Mouse (Mus musculus) bone marrow macrophage, adult 2 months (primary cell): ENCODE data around the gene Acsbg1. TPM values are rescaled to one million over a fixed set of nuclear protein-coding genes. Genes with fewer than 3 reads are reported as not detected.

Experiments
- H3K27ac ChIP-seq: 2 replicates; pipeline ENCODE4 v1.5.1; 2012; ENCODE audit warnings: low read depth, low read length; ENCODE audit not compliant: insufficient read depth
- H3K4me1 ChIP-seq: 2 replicates; pipeline ENCODE4 v1.6.1; 2012; ENCODE audit warnings: low read length; ENCODE audit not compliant: control insufficient read depth, insufficient read depth
- H3K4me3 ChIP-seq: 2 replicates; pipeline ENCODE4 v1.5.1; 2012; ENCODE audit warnings: mild to moderate bottlenecking, low read length, moderate library complexity; ENCODE audit not compliant: insufficient read depth
- CTCF ChIP-seq: IDR thresholded peaks from 2 replicates; pipeline ENCODE4 v1.5.1; 2012; ENCODE audit warnings: low read depth, mild to moderate bottlenecking, low read length, moderate library complexity
- POLR2A ChIP-seq: IDR thresholded peaks from 2 replicates; pipeline ENCODE4 v1.6.1; 2012; ENCODE audit warnings: mild to moderate bottlenecking, low read depth, low read length, borderline replicate concordance
- polyA plus RNA-seq: library from polyadenylated mRNA; stranded (reverse); fragments of >200 nt; gene quantifications from 2 replicates; pipeline ENCODE4 v1.2.4, GENCODE M21; 2012; ENCODE audit not compliant: missing spikeins, insufficient read depth, insufficient read length

Gene Acsbg1
- polyA plus RNA-seq, 1 experiment: not detected

DNA sequence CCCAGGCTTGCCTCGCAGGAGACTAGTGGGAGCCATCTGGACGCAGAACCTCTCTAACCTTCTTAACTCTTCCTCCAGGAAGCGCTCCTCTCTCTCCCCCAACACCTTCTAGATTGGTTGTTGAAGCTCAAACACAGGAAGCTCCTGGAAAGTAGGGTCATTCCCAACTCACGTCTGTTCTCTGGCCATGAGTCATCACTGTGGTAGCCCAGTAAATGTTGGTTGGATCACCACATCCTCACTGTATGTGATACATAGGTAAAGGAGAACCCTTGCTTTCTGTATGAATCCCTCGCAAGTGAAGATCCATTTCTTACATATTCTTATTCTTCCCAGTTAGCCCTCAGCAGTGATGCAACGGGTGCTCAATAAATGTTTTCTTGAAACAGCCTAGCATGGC is 16.1 kb downstream of the Acsbg1 start:
- Histone ChIP-seq H3K4me1 (peaks cover 6% of the 10 kb centered on the region), H3K4me3 (no peak overlapping the region), H3K27ac (no peak overlapping the region)
- no peak for TF ChIP-seq POLR2A

DNA sequence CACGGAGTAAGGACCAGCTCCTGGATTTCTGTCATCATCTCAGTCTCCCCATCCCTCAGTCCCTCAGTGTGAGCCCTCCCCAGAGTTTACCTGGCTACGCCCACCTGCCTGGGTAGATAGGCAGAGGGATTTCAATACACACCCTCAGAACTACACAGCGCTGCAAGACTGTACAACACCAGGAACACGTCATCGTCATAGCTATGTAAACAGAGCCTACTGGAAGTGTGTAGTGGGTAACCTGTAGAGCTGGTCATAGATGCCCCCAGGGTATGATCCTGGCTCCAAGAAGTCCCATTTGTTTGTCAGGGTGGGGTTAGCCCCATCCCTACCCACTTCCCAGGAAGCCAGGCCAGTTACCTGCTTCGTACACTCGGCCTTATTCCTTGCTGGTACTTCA is 18.5 kb downstream of the Acsbg1 start:
- TF ChIP-seq POLR2A (no peak), CTCF (no peak)
- Histone ChIP-seq H3K27ac (no peak overlapping the region), H3K4me3 (no peak overlapping the region), H3K4me1 (peaks cover 6% of the 10 kb centered on the region)

DNA sequence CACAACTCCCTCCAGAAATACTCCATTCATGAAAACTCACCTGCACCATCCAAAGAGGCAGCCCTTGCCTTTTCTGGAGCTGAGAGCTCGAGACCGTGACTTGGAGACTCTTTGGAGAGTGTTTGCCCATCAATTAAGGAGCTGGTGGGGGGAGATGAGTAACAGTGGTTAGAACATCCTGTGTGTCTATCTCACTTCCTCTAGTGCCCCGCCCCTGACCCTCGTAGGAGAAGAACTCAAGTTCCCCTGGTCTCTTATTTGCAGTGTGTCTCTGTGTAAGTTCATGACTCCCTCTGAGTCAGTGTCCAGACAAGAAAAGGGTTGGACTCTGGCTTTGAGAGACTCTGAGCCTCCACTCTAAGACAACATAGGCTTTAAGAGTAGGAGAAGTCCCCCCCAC is 19.1 kb downstream of the Acsbg1 start:
- TF ChIP-seq CTCF (no peak), POLR2A (no peak)
- Histone ChIP-seq H3K27ac (no peak overlapping the region), H3K4me1 (peaks cover 10% of the 10 kb centered on the region), H3K4me3 (no peak overlapping the region)

DNA sequence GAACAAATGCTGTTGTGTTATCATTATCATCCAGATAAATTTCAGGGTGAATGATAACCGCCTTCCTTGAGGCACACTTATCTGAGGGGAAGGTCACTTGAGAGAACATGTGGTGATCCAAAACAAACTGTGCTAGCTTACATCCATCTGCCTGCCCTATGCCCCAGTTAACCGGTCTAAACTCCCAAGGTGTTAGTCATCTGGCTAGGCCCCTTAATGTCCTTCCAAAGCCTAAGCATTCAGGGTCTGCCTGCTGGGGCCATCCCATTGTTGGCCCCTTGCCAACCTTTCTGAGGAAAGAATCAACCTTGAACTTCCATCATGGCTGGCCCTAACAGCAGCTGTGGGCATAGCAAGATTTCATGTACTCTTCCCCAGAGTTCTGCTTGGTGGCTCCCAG is 19.5 kb downstream of the Acsbg1 start:
- Histone ChIP-seq H3K4me1 (peaks cover 12% of the 10 kb centered on the region), H3K4me3 (no peak overlapping the region), H3K27ac (no peak overlapping the region)
- TF ChIP-seq CTCF: no peak
- TF ChIP-seq POLR2A: no peak

DNA sequence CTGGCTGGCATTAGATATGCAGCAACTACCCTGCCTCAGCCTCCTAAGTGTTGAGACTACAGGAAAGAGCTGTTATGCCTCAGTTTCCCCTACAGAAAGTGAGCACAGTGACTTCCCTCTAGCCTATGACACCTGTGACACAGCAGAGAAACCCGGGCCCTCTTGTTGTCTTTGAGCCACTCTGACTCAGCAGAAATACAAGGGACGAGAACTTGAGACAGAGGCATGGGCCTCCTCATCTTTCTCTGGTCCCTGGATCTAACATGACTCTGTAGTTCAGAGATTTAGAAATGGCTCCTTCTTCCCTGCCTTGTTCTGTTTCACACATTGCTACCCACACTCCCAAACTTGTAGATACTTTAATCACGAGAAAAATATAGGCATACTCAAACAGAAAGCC is 20.1 kb downstream of the Acsbg1 start:
- H3K4me3 ChIP-seq: no peak overlapping the region
- H3K4me1 ChIP-seq: peaks cover 12% of the 10 kb centered on the region
- H3K27ac ChIP-seq: no peak overlapping the region
- TF ChIP-seq POLR2A (no peak), CTCF (no peak)

DNA sequence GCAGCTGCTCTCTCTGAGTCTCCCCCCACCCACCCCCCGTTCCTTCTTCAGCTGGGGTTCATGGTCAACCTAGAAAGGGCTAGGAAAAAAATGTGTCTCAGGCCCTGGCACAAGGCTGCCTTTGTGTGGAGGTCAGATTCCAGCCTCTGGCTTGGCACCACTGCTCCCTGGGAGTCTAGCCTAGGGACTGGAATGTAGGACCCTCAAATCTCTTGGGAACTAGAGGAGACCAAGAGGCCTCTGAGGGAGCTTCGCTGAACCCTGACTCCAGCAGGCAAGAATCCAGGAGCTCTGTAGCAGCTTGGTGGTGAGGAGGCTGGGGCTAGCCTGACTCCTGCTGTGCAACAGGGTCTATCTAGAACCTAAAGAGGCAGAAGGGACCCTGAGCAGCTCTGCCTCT is 22.5 kb downstream of the Acsbg1 start:
- no peak overlapping the region for H3K4me3 ChIP-seq
- H3K27ac ChIP-seq: no peak overlapping the region
- TF ChIP-seq POLR2A: no peak
- TF ChIP-seq CTCF: no peak
- H3K4me1 ChIP-seq: peaks cover 12% of the 10 kb centered on the region

DNA sequence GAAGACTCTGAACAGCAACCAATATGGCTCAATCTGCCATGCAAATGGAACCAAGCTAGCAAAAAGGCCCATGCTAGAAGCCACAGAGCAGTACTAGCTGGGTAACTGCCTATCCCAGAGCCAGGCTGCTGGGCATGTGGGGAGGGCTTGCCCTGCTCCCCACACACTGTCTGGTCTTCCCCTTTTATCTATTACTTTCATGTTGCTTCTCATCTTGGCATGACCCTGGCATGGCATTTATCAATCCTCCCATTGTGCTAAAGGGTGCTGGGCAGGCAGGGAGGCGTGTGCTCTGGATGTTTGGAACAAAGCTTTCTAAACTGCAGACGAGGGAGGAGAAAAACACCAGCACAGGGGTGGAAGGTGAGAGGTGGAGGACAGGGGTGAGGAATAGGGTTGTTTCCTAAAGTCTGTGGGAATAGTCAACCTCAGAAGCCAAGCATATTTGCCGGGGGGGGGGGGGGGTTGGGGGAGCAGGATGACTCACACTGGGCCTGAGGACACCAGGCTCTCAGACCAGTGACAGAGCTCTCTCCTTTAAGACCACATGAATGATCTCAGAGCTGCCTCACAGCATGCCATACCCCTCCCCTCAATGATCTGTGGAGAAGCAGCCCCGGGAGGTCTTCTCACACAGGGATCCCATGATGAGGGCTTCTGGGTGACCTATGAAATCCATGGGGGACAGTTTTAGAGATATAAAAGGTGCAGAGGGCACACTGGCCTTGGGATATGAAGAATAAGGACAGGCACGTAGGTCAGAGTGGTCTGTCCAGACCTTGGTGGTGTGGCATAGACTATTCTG is 24.0 kb downstream of the Acsbg1 start:
- TF ChIP-seq POLR2A (no peak), CTCF (no peak)
- H3K4me1 ChIP-seq: peaks cover 12% of the 10 kb centered on the region
- no peak overlapping the region for H3K4me3 ChIP-seq
- no peak overlapping the region for H3K27ac ChIP-seq

DNA sequence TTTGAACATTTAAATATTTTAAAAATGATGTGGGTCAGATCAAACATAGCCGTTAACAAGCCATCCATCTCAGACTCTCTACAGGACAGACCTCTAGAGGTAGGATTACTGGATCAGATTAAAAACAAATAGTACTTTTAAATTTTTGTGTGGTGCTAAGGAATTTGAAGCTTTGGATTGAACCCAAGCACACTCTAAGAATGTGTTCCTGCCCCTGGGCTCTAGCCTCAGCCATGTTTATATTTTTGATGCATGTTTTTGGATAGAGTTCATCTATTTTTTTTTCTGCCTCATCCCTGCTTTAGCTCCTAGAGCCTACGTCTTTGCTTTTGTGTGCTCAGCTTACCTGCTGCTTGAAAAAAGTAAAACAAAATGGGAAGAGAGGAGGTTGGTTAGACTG is 28.3 kb downstream of the Acsbg1 start:
- Histone ChIP-seq H3K27ac (no peak overlapping the region), H3K4me1 (0 out of 2 replicates have a peak, but pooled peaks cover 6% of the 10 kb centered on the region), H3K4me3 (no peak overlapping the region)
- TF ChIP-seq POLR2A (no peak), CTCF (no peak)

DNA sequence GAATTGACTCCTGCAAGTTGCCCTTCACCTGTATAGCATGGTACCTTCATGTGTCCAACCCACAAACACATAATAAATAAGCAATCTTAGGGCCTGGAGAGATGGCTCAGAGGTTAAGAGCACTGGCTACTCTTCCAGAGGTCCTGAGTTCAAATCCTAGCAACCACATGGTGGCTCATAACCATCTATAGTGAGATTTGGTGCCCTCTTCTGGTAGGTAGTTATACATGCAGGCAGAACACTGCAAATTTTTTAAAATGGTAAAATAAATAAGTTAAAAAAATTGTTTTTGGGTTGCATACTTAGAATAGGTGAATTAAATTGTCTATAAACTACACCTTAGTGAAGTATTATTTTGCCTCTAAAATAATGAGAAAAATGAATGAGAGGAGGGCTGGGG is 30.8 kb downstream of the Acsbg1 start:
- TF ChIP-seq POLR2A: no peak
- TF ChIP-seq CTCF: no peak
- H3K4me3 ChIP-seq: no peak overlapping the region
- no peaks in the 10 kb centered on the region for H3K4me1 ChIP-seq
- no peak overlapping the region for H3K27ac ChIP-seq

DNA sequence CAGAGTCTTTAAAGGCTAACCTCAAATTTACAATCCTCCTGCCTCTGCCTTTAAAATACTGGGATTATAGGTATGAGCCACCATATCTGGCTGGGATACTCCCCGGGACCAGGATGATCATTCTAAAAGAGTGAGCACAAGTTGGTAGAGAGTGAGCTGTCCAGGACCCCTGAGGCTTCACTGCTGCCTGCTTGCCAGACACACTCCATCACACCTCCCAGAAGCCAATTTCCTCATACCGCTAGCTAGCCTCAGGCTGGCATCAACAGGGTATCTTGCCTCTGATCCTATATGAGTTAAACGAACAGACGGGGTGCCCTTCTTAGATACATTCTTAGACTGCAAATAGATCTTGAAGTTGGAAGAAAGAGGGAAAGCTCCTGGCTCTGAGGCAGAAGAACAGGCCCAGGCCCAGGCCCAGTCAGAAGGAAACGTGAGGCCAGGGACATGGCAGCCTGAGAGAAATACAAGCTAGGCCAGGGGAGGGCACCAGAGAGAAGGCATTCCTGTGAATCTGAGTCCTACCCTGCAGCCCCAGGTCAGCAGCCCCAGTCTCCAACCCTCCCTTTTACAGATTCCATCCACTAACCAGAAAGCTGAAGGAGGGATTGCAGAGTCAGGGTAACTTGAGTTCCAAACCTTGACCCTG is 31.9 kb downstream of the Acsbg1 start:
- TF ChIP-seq POLR2A (no peak), CTCF (no peak)
- no peaks in the 10 kb centered on the region for H3K4me1 ChIP-seq

More for the DNA sequence above, 31.9 kb downstream of the Acsbg1 start:
- no peak overlapping the region for H3K4me3 ChIP-seq
- H3K27ac ChIP-seq: no peak overlapping the region
